Mouse (Mus musculus): ENCODE measurements around the gene Pip4p1. TPM values are rescaled to one million over a fixed set of nuclear protein-coding genes. Genes with fewer than 3 reads are reported as not detected.
A peak's percentile ranks its signal among the peaks of the same experiment; 100 is the strongest.
"Not testable (repeated sequence)": the region's sequence is repeated elsewhere in the genome, so short reads cannot be mapped to it uniquely, and the experiment has no call there.

Pip4p1 gene
- total RNA-seq (2014; rRNA removed) (65.4 and 105 TPM in 2 replicates), polyA plus RNA-seq (2015; fragmentation: Nextera tagmentation; extraction: Ambion mirVana) (98.4 and 99.4 TPM in 2 replicates)

- peak within 1 kb of the TSS; percentile 99 for H3K9ac ChIP-seq (replicated peaks; ENCODE audit: low read length, poor library complexity, severe bottlenecking)
- H3K36me3 ChIP-seq (ENCODE audit: insufficient read depth, low read length), result peaks cover 23% of the 10 kb centered on the region
- H3K4me1 ChIP-seq (ENCODE audit: insufficient read depth, low read length), result peaks cover 8% of the 10 kb centered on the region; the same call in 1 of the 2 replicates
- whole genome bisulfite sequencing, result under 1% methylated on average over 59 of the region's 68 CpGs
- peak; percentile 100 for ATAC-seq (ENCODE audit: low FRiP score)
- peak within 1 kb of the TSS; percentile 85 for H3K27ac ChIP-seq (ENCODE audit: low read depth, low read length)
- no peaks in the 10 kb centered on the region for H3K27me3 ChIP-seq (ENCODE audit: insufficient read depth, low read length)
- peak; percentile 100 for DNase-seq (ENCODE audit: low spot score)
- H3K9me3 ChIP-seq (ENCODE audit: low read length), result no peaks in the 10 kb centered on the region
- peak within 1 kb of the TSS; percentile 89 for H3K4me2 ChIP-seq (ENCODE audit: low read depth, low read length, poor library complexity, severe bottlenecking)
- H3K4me3 ChIP-seq (ENCODE audit: low read depth, low read length), result peak within 1 kb of the TSS; percentile 97
- no peak for TF ChIP-seq CTCF (IDR thresholded peaks at IDR 0.05)
Observed at GRCm38 (mm10) chr14:50930754-50931492, at the start of gene Pip4p1, which contains the start of gene Pnp. Pip4p1 (minus strand) TSS chr14:50930856. Pnp (plus strand) TSS chr14:50931082.

- Histone ChIP-seq H3K4me1 (ENCODE audit: insufficient read depth, low read length) (no peaks in the 10 kb centered on the region; the same call in 1 of the 2 replicates), H3K36me3 (ENCODE audit: insufficient read depth, low read length) (no peaks in the 10 kb centered on the region), H3K4me3 (ENCODE audit: low read depth, low read length) (no peak overlapping the region), H3K9ac (replicated peaks; ENCODE audit: low read length, poor library complexity, severe bottlenecking) (no peak overlapping the region), H3K9me3 (ENCODE audit: low read length) (no peaks in the 10 kb centered on the region), H3K27ac (ENCODE audit: low read depth, low read length) (no peak overlapping the region), H3K27me3 (ENCODE audit: insufficient read depth, low read length) (no peaks in the 10 kb centered on the region), H3K4me2 (ENCODE audit: low read depth, low read length, poor library complexity, severe bottlenecking) (no peak overlapping the region)
- ATAC-seq (ENCODE audit: low FRiP score), result no peak
- DNase-seq (ENCODE audit: low spot score), result no peak
- no peak for TF ChIP-seq CTCF (IDR thresholded peaks at IDR 0.05)
Observed at GRCm38 (mm10) chr14:50979631-50980030, 49.0 kb upstream of the Pip4p1 start.

GRCm38 (mm10) chr14:50978451-50978850 lies 47.8 kb upstream of the Pip4p1 start:
- not testable (repeated sequence) for H3K9ac ChIP-seq (replicated peaks; ENCODE audit: low read length, poor library complexity, severe bottlenecking); H3K27me3 ChIP-seq (ENCODE audit: insufficient read depth, low read length); H3K4me3 ChIP-seq (ENCODE audit: low read depth, low read length); H3K36me3 ChIP-seq (ENCODE audit: insufficient read depth, low read length); H3K27ac ChIP-seq (ENCODE audit: low read depth, low read length); DNase-seq (ENCODE audit: low spot score); ATAC-seq (ENCODE audit: low FRiP score); H3K4me1 ChIP-seq (ENCODE audit: insufficient read depth, low read length); H3K9me3 ChIP-seq (ENCODE audit: low read length); H3K4me2 ChIP-seq (ENCODE audit: low read depth, low read length, poor library complexity, severe bottlenecking)
- 94% methylated on average over 6 of the region's 6 CpGs for WGBS

GRCm38 (mm10) chr14:50976674-50977073 lies 46.0 kb upstream of the Pip4p1 start:
- no peak overlapping the region for H3K27ac ChIP-seq (ENCODE audit: low read depth, low read length)
- 13% methylated on average over 9 of the region's 9 CpGs for WGBS
- H3K9me3 ChIP-seq (ENCODE audit: low read length), result no peaks in the 10 kb centered on the region
- no peaks in the 10 kb centered on the region for H3K36me3 ChIP-seq (ENCODE audit: insufficient read depth, low read length)
- H3K9ac ChIP-seq (replicated peaks; ENCODE audit: low read length, poor library complexity, severe bottlenecking), result no peak overlapping the region
- H3K4me1 ChIP-seq (ENCODE audit: insufficient read depth, low read length), result no peaks in the 10 kb centered on the region; the same call in 1 of the 2 replicates
- peak; percentile 21 for DNase-seq (ENCODE audit: low spot score)
- no peaks in the 10 kb centered on the region for H3K27me3 ChIP-seq (ENCODE audit: insufficient read depth, low read length)
- H3K4me2 ChIP-seq (ENCODE audit: low read depth, low read length, poor library complexity, severe bottlenecking), result no peak overlapping the region
- ATAC-seq (ENCODE audit: low FRiP score), result no peak
- TF ChIP-seq CTCF (IDR thresholded peaks at IDR 0.05), result peak; percentile 42
- no peak overlapping the region for H3K4me3 ChIP-seq (ENCODE audit: low read depth, low read length)

DNA sequence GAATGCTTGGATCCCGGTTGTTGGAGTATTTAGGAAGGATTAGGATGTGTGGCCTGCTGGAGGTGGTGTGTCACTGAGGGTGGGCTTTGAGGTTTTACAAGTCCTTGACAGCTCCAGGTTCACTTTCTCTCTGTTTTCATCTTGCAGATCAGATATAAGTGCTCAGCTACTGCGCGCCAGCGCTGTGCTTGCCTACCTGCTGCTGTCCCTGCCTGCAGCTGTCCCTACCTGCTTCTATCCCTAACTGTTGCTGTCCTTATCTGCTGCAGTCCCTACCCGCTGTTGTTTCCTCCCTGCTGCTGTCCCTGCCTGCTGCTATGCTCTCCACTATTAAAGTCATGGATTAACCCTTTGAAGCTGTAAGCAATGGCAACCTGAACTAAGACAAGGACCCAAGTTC lies 44.3 kb upstream of the Pip4p1 start:
- no peaks in the 10 kb centered on the region for H3K9me3 ChIP-seq (ENCODE audit: low read length)
- H3K27ac ChIP-seq (ENCODE audit: low read depth, low read length), result no peak overlapping the region
- H3K9ac ChIP-seq (replicated peaks; ENCODE audit: low read length, poor library complexity, severe bottlenecking), result no peak overlapping the region
- ATAC-seq (ENCODE audit: low FRiP score) (no peak), DNase-seq (ENCODE audit: low spot score) (no peak)
- no peaks in the 10 kb centered on the region; the same call in 1 of the 2 replicates for H3K4me1 ChIP-seq (ENCODE audit: insufficient read depth, low read length)
- H3K27me3 ChIP-seq (ENCODE audit: insufficient read depth, low read length), result no peaks in the 10 kb centered on the region
- 47% methylated on average over 5 of the region's 5 CpGs for WGBS
- no peak for TF ChIP-seq CTCF (IDR thresholded peaks at IDR 0.05)
- H3K4me3 ChIP-seq (ENCODE audit: low read depth, low read length), result no peak overlapping the region
- no peaks in the 10 kb centered on the region for H3K36me3 ChIP-seq (ENCODE audit: insufficient read depth, low read length)
- H3K4me2 ChIP-seq (ENCODE audit: low read depth, low read length, poor library complexity, severe bottlenecking), result no peak overlapping the region

- Histone ChIP-seq H3K36me3 (ENCODE audit: insufficient read depth, low read length) (no peaks in the 10 kb centered on the region), H3K4me1 (ENCODE audit: insufficient read depth, low read length) (no peaks in the 10 kb centered on the region; the same call in 1 of the 2 replicates), H3K4me3 (ENCODE audit: low read depth, low read length) (no peak overlapping the region), H3K9ac (replicated peaks; ENCODE audit: low read length, poor library complexity, severe bottlenecking) (no peak overlapping the region), H3K4me2 (ENCODE audit: low read depth, low read length, poor library complexity, severe bottlenecking) (no peak overlapping the region), H3K27me3 (ENCODE audit: insufficient read depth, low read length) (no peaks in the 10 kb centered on the region), H3K27ac (ENCODE audit: low read depth, low read length) (no peak overlapping the region), H3K9me3 (ENCODE audit: low read length) (no peaks in the 10 kb centered on the region)
- WGBS, result 39% methylated on average over 4 of the region's 4 CpGs
- ATAC-seq (ENCODE audit: low FRiP score) (no peak), DNase-seq (ENCODE audit: low spot score) (no peak)
- no peak for TF ChIP-seq CTCF (IDR thresholded peaks at IDR 0.05)
Observed at GRCm38 (mm10) chr14:50973700-50974099, 43.0 kb upstream of the Pip4p1 start.

DNA sequence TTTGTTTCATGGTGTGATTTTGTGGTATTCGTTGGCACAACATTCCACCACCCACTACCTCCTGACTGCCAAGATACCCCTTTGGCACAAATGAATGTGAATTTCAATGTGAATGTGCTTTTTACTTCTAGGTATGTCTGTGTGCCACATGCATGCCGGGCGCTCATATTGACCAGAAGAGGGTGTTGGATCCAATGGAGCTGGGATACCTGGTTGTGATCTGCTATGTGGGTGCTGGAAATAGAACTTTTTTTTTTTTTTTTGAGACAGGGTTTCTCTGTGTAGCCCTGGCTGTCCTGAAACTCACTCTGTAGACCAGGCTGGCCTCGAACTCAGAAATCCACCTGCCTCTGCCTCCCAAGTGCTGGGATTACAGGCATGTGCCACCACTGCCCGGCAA lies 42.4 kb upstream of the Pip4p1 start:
- not testable (repeated sequence) for H3K4me2 ChIP-seq (ENCODE audit: low read depth, low read length, poor library complexity, severe bottlenecking); DNase-seq (ENCODE audit: low spot score); ATAC-seq (ENCODE audit: low FRiP score); H3K27ac ChIP-seq (ENCODE audit: low read depth, low read length); H3K27me3 ChIP-seq (ENCODE audit: insufficient read depth, low read length); H3K36me3 ChIP-seq (ENCODE audit: insufficient read depth, low read length); H3K9ac ChIP-seq (replicated peaks; ENCODE audit: low read length, poor library complexity, severe bottlenecking); H3K4me1 ChIP-seq (ENCODE audit: insufficient read depth, low read length); H3K9me3 ChIP-seq (ENCODE audit: low read length); H3K4me3 ChIP-seq (ENCODE audit: low read depth, low read length)
- 98% methylated on average over 5 of the region's 5 CpGs for WGBS

Data from midbrain, postnatal 0 days (tissue).